Mouse (Mus musculus): ENCODE measurements around the gene Pacsin1.

GRCm38 (mm10) chr17:27676270-27676669, 21.0 kb downstream of the Pacsin1 start:
- no peak for TF ChIP-seq CTCF (IDR thresholded peaks at IDR 0.05)
- no peak for TF ChIP-seq EP300 (IDR thresholded peaks at IDR 0.05; ENCODE audit: insufficient read depth, low read depth, low read length)
- no peak for TF ChIP-seq POLR2A (IDR thresholded peaks at IDR 0.05; ENCODE audit: insufficient read depth, low read depth, low read length)
